Mouse (Mus musculus) right cerebral cortex, postnatal 10 days (tissue): ENCODE results near the gene Sult1a1.
"Not testable (repeated sequence)": the region's sequence is repeated elsewhere in the genome, so short reads cannot be mapped to it uniquely, and the experiment has no call there.

Source experiments
- DNase-seq, 2 experiments: peaks; one replicate each; pipeline ENCODE4 v3.0.0; 2021; ENCODE audit warnings: low spot score in 2 of 2

Sult1a1 gene

DNA sequence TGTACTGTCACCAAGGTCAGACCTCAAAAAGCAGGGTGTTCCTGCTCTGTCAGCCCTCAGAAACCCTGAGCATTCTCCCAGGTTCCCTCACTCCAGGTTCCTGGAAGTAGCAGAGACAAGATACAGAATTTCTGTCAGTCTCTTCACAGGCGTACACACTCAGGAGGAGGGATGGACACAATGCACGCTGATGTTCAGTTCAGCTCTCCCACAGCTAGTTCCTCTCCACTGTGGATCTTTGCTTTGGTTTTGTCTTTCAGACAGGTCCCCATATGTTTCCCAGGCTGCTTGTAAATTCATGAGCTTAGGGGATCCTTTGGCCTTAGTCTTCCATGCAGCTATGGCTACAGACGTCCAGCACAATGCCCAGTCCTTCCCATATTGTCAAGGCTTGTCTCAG, 20.7 kb upstream of the Sult1a1 start:
- no peak for DNase-seq

DNA sequence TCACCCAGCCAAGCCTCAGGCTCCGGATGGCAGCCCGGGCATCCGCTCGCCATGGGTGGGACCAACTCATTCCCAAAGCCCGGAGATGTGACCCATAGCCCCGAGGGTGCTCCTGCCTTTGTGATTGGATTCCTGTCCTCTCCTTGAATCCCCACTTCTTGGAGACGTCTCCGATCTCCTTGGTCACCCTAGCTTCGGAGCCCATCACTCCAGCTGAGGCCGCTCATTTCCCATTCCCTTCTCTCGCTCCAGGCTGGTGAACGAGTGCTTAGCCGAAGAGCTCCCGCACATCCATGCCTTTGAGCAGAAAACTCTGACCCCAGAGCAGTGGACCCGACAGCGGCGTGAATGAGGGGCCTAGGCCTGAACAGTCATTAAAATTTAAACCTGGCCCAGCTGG, 20.1 kb upstream of the Sult1a1 start:
- DNase-seq: no peak

- peak; percentile 97 to 98 for DNase-seq
Observed at GRCm38 (mm10) chr7:126695631-126696207, 19.5 kb upstream of the Sult1a1 start, which contains the start of gene Slx1b. TSS of gene Slx1b (minus strand) at chr7:126695784.

DNA sequence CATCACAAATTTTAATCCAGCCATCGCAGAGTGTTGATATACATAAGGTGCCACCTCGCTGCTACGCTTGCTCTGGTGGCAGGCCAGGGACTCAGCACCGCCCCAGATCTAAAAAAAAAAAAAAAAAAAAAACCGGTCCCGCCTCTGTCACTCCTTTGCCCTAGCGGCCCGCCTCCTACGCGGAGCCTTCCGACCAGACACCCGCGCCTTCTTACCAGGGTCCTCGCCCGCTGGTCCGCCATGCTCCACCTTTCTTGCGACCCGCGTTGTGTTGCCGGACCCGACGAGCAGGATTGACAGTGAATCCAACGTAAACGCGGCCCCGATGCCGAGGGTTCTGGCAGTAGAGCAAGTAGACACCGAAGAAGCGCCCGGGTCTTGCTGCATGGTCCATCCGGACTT, 19.0 kb upstream of the Sult1a1 start, which contains the start of gene Bola2:
Bola2 (plus strand) TSS at position 192 of the 402 bp plus-strand sequence.
- DNase-seq: peak; percentile 77 to 84

- DNase-seq: no peak
Observed at GRCm38 (mm10) chr7:126694441-126695051, 18.3 kb upstream of the Sult1a1 start.

DNA sequence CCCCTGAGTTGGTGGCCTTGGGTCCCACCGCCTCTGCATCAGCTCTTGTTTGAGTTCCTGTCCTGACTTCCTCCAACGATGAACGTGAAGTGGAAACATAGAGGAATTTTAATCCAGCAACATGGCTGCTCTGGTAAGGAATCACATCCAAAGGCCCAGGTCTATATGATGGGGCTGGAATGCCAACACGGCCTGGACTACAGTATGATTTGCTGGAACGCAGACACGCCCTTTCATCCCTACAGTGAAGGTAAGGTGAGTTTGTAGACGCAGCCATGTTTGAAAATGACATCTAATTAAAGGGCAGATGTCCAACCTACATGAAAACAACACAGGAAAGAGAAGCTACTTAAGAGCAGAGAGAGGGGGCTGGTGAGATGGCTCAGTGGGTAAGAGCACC, 17.5 kb upstream of the Sult1a1 start:
- no peak for DNase-seq

- DNase-seq: peak; percentile 88 to 89
Observed at GRCm38 (mm10) chr7:126693256-126693655, 17.0 kb upstream of the Sult1a1 start.

GRCm38 (mm10) chr7:126692426-126692825, 16.2 kb upstream of the Sult1a1 start:
- DNase-seq: peak in 1 of 2 experiments; percentile 42

DNA sequence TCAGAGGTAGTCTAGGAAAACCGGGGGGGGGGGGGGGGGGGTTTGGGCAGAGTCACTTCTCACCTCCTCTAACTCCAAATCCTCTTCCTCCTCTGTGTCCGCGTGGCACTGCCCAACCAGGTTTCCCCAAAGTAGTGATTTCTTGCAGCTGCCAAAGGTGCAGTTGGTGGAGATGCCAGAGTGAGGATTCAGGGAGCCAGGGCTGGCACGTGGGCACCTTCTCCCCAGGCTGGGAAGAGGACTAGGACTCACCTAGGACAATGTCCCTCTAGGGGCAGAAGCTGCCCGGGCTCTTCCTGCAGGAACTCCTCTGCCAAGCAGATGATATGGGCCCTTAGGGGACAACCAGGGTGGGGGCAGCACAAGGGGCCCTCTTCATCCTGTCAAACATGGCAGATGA, 15.4 kb upstream of the Sult1a1 start:
- DNase-seq: no peak

GRCm38 (mm10) chr7:126690737-126691136, 14.5 kb upstream of the Sult1a1 start:
- DNase-seq: no peak

DNA sequence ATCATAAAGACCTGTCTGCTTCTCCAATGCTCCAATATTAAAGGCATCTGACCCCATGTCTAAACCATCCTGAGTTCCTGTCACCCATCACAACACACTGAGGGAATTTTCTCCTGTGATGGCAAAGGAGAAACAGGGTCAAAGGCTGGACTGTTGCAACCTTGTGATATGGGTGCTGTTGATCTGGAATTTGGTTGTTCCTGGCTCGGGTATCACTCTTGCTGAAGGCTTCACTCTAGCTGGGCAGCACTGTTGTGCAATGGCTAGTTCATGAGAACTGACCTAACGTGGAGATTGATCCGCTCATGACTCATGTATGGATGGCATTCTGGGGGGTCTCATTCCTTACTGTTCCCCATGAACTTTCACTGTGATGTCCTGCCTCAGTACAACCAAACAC, 12.8 kb upstream of the Sult1a1 start:
- DNase-seq: no peak

- not testable (repeated sequence) for DNase-seq
Observed at GRCm38 (mm10) chr7:126688156-126688555, 11.9 kb upstream of the Sult1a1 start.

DNA sequence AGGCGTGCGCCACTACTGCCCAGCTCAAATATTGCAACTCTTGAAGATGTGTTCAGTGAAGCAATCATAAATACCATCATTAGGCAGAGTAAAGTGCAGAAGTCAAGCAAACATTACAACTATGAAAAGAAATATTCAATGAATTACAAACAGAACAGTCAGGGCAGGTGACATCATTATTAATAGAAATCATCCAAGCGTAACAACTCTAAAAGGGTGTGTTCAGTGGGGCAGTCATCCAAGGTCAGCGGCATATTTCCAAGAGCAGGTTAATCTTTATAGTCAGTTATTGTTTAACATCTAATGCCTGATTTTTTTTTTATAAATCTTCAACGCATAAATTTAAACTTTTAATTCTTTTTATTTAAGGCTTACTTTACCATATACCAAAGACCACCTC, 5.0 kb upstream of the Sult1a1 start:
- no peak for DNase-seq

DNA sequence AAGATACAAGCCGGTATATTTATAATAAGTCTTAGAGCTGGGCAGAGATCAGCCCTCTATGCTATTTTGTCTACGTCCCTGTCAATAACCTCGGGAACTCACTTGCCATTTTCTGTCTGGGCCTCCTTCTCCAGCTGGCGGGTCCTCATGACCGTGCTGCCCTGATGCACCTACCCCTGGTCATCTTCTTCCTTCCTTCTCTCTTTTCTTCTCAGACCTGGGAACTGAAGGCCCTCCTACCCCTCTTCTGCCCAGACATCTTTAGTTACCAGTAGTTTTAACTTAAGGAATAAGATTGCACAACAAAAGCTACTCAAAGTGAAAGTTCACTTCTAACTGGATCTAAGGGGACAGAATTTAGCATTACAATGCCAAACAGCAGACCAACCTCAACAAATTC, 3.5 kb upstream of the Sult1a1 start:
- DNase-seq: no peak

- no peak for DNase-seq
Observed at GRCm38 (mm10) chr7:126678545-126679341, 2.5 kb upstream of the Sult1a1 start.

- no peak for DNase-seq
Observed at GRCm38 (mm10) chr7:126676631-126677220, 494 bp upstream of the Sult1a1 start.

GRCm38 (mm10) chr7:126675104-126675503, 1.1 kb downstream of the Sult1a1 start:
- DNase-seq: no peak

DNA sequence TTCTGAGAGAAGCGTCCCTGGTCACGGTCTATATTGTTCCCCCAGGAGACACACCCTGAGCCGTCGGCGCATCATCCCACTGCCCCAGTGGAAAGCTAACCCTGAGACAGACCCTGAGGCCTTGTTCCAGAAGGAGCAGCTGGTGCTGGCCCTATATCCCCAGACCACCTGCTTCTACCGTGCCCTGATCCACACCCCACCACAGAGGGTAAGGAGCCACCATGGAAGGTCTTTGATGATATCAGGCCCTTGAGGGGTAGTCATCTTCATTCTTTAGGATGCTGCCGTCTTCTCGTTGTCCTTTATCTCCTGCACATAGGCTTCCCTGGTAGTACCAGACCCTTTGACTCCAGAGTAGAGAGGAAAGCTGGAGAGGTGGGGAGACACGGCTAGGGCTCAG, 4.1 kb downstream of the Sult1a1 start:
- DNase-seq: no peak

DNA sequence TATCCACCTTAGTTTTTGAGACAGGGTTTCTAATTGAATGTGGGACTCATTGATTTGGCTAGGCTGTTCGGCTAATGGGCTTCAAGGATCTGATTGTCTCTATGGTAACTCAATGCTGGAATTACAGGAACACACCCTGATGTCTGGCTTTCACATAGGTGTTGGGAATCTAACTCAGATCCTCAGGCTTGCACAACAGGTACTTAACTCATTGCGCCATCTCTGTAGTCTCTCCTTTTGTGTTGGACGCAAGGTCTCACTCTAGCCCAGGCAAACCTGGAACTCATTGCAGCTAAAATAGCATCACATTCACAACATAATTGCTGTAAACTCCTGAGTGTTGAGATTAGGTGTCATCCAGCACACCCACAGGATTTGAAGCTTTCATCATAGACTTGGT, 6.1 kb downstream of the Sult1a1 start:
- no peak for DNase-seq

DNA sequence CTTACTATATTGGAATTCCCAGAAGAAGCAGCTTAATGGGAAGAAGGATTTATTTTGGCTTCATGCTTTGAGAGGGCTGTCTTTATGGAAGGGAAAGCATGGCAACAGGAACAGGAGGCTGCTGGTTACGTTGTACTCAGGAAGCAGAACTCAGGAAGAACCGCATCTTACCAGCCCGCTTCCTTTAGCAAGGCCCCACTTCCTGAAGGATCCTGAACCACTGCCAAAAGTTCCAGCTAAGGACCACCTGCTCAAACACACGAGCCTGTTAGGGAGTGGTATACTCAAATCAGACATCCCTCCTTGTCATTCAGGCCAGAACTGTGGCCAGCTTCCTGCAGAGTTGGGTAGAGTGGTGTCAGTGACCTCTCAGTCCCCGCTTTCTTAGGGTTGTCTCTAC, 7.8 kb downstream of the Sult1a1 start:
- DNase-seq: no peak

DNA sequence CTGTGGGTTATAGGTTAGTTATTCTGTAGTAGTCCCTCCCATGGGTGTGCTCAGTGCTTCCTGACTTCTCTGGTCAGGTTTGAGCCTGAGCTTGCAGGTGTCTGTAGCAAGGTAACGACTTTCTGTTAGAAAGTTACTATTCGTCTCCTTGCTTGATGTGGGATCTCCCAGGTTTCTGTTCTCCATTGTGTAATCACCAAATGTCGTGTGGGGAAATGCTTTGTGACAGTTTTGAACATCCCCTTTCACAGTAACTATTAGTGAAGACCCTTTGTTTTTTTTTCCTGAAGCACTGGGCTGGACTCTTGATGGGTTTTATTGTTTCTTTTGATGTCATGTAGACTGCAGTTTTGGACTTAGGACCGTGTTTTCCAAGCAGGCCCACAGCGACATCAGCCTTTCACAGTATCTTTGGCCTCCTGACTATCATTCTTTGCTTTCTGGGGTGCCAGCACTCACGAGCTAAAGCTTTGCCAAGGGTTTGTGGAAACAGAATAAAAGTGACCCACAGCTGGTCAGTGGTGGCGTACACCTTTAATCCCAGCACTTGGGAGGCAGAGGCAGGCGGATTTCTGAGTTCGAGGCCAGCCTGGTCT, 8.6 kb downstream of the Sult1a1 start:
- no peak for DNase-seq

- DNase-seq: no peak
Observed at GRCm38 (mm10) chr7:126665269-126665668, 11.0 kb downstream of the Sult1a1 start.
